Mouse (Mus musculus) spleen, adult 2 months (tissue): Measurements from ENCODE around the gene Plvap. TPM values are rescaled to one million over a fixed set of nuclear protein-coding genes. Genes with fewer than 3 reads are reported as not detected.

Source experiments
- DNase-seq, 2 experiments: peaks; one replicate each; pipeline versions ENCODE4 v3.0.0 to v3.0.0-alpha.2; 2012 to 2021; ENCODE audit warnings: low spot score in 2 of 2, low read depth in 1 of 2
- H3K27ac ChIP-seq: fragments of 200-500 bp; 2 replicates; pipeline ENCODE4 v1.5.1; 2012; ENCODE audit warnings: low read length, inconsistent platforms; ENCODE audit not compliant: insufficient read depth
- H3K27me3 ChIP-seq: fragments of 200-500 bp; 2 replicates; pipeline ENCODE4 v1.6.1; 2012; ENCODE audit warnings: mild to moderate bottlenecking, moderate library complexity, low read length, inconsistent platforms; ENCODE audit not compliant: control insufficient read depth, insufficient read depth
- H3K36me3 ChIP-seq: fragments of 200-500 bp; 2 replicates; pipeline ENCODE4 v1.6.1; 2012; ENCODE audit warnings: mild to moderate bottlenecking, low read length, inconsistent platforms; ENCODE audit not compliant: control insufficient read depth, insufficient read depth
- H3K4me1 ChIP-seq: fragments of 200-500 bp; 2 replicates; pipeline ENCODE4 v1.6.1; 2011; ENCODE audit warnings: inconsistent platforms; ENCODE audit not compliant: control insufficient read depth, insufficient read depth, insufficient read length
- H3K4me3 ChIP-seq: fragments of 200-500 bp; 2 replicates; pipeline ENCODE4 v1.5.1; 2011; ENCODE audit warnings: mild to moderate bottlenecking, inconsistent platforms; ENCODE audit not compliant: insufficient read depth, insufficient read length; ENCODE audit errors: extremely low read depth
- CTCF ChIP-seq: fragments of 200-500 bp; IDR thresholded peaks from 2 replicates; pipeline ENCODE4 v1.5.1; 2011; ENCODE audit warnings: mild to moderate bottlenecking, inconsistent platforms; ENCODE audit not compliant: insufficient read depth, insufficient read length, insufficient replicate concordance; ENCODE audit errors: extremely low read depth
- POLR2A ChIP-seq: fragments of 200-500 bp; IDR thresholded peaks from 2 replicates; pipeline ENCODE4 v1.6.1; 2011; ENCODE audit warnings: low read depth, low read length, inconsistent platforms
- WGBS: fragments of 180-500 bp; shearing (Covaris S2); methylation state at CpG from one replicate; pipeline ENCODE4 v1.1.7; 2018; 5-methylcytosine and 5-hydroxymethylcytosine counted together
- polyA plus RNA-seq: library from polyadenylated mRNA; depleted of rRNA; stranded (reverse); fragments of >200 nt; gene quantifications from 2 replicates; pipeline ENCODE4 v1.2.3, GENCODE M21; 2012

Plvap gene
- polyA plus RNA-seq, 1 experiment = 383 TPM

- Histone ChIP-seq H3K4me3 (no peak overlapping the region), H3K27me3 (no peaks in the 10 kb centered on the region), H3K4me1 (peaks cover 10% of the 10 kb centered on the region; the same call in 1 of the 2 replicates), H3K27ac (no peak overlapping the region), H3K36me3 (peaks cover 17% of the 10 kb centered on the region)
- no peak for DNase-seq
- no peak for TF ChIP-seq POLR2A
- no peak for TF ChIP-seq CTCF
- WGBS = 74% methylated on average over 5 of the region's 5 CpGs
These were observed 40.7 kb downstream of the Plvap start for GRCm38 (mm10) chr8:71470913-71471255.

- Histone ChIP-seq H3K36me3 (peaks cover 17% of the 10 kb centered on the region), H3K27ac (no peak overlapping the region), H3K27me3 (no peaks in the 10 kb centered on the region)
These were observed 41.2 kb downstream of the Plvap start for GRCm38 (mm10) chr8:71470146-71470912.

GRCm38 (mm10) chr8:71469411-71469810, 42.1 kb downstream of the Plvap start:
- DNase-seq = peak in 1 of 2 experiments; percentile 49
- H3K27ac ChIP-seq = no peak overlapping the region

More at GRCm38 (mm10) chr8:71470146-71470912, 41.2 kb downstream of the Plvap start:
- Histone ChIP-seq H3K4me1 (peaks cover 12% of the 10 kb centered on the region), H3K4me3 (peak overlapping the region; percentile 62; the same call in 1 of the 2 replicates)
- no peak for TF ChIP-seq POLR2A
- 90% methylated on average over 3 of the region's 3 CpGs for WGBS
- no peak for DNase-seq

GRCm38 (mm10) chr8:71468916-71469315, 42.6 kb downstream of the Plvap start, which contains the start of gene Dda1:
TSS of gene Dda1 (plus strand) at chr8:71469199.
- Histone ChIP-seq H3K27ac (no peak within 1 kb of the TSS), H3K27me3 (no peaks in the 10 kb centered on the region), H3K36me3 (peaks cover 10% of the 10 kb centered on the region), H3K4me1 (peaks cover 17% of the 10 kb centered on the region), H3K4me3 (peak within 1 kb of the TSS; percentile 62)
- WGBS = under 1% methylated on average over 34 of the region's 52 CpGs
- TF ChIP-seq POLR2A (peak; percentile 62), CTCF (no peak)
- DNase-seq = peak; percentile 96 to 97

More at GRCm38 (mm10) chr8:71469411-71469810, 42.1 kb downstream of the Plvap start:
- Histone ChIP-seq H3K36me3 (peaks cover 14% of the 10 kb centered on the region), H3K4me1 (peaks cover 14% of the 10 kb centered on the region), H3K4me3 (peak overlapping the region; percentile 62), H3K27me3 (no peaks in the 10 kb centered on the region)
- under 1% methylated on average over 24 of the region's 24 CpGs for WGBS
- TF ChIP-seq CTCF (no peak), POLR2A (no peak; the same call in 1 of the 2 replicates)

GRCm38 (mm10) chr8:71468001-71468400, 43.6 kb downstream of the Plvap start:
- peaks cover 20% of the 10 kb centered on the region for H3K4me1 ChIP-seq
- DNase-seq = no peak
- no peak for TF ChIP-seq POLR2A
- TF ChIP-seq CTCF = no peak
- H3K36me3 ChIP-seq = peaks cover 10% of the 10 kb centered on the region
- H3K4me3 ChIP-seq = no peak overlapping the region
- H3K27ac ChIP-seq = no peak overlapping the region
- 91% methylated on average over 1 of the region's 1 CpGs for WGBS
- no peaks in the 10 kb centered on the region for H3K27me3 ChIP-seq

- Histone ChIP-seq H3K4me1 (peaks cover 23% of the 10 kb centered on the region), H3K27me3 (no peaks in the 10 kb centered on the region), H3K4me3 (no peak overlapping the region), H3K27ac (no peak overlapping the region), H3K36me3 (peaks cover 3% of the 10 kb centered on the region)
- 92% methylated on average over 2 of the region's 2 CpGs for WGBS
- DNase-seq = no peak
- TF ChIP-seq POLR2A (no peak), CTCF (no peak)
These were observed 44.4 kb downstream of the Plvap start for GRCm38 (mm10) chr8:71467201-71467600.

GRCm38 (mm10) chr8:71466198-71466597, 45.4 kb downstream of the Plvap start:
- 94% methylated on average over 5 of the region's 5 CpGs for WGBS

More at GRCm38 (mm10) chr8:71466198-71466597, 45.4 kb downstream of the Plvap start:
- Histone ChIP-seq H3K27ac (no peak overlapping the region), H3K27me3 (no peaks in the 10 kb centered on the region), H3K4me1 (peaks cover 30% of the 10 kb centered on the region), H3K36me3 (peaks cover 3% of the 10 kb centered on the region; the same call in 1 of the 2 replicates), H3K4me3 (no peak overlapping the region)
- DNase-seq = no peak
- TF ChIP-seq CTCF = no peak
- no peak for TF ChIP-seq POLR2A
